Mouse (Mus musculus) hindbrain, embryonic 15.5 days (tissue): ENCODE measurements around the gene Fsip1. TPM values are rescaled to one million over a fixed set of nuclear protein-coding genes. Genes with fewer than 3 reads are reported as not detected.

Experiments
- microRNA-seq: library from miRNA; unstranded; fragments of <30 nt; microRNA quantifications from one replicate; pipeline ENCODE4, GENCODE M21; 2016
- polyA plus RNA-seq: library from polyadenylated mRNA; unstranded; fragments of >200 nt; fragmentation: Nextera tagmentation; extraction: Ambion mirVana; gene quantifications from 2 replicates; pipeline ENCODE4 v1.2.1, GENCODE M21; 2015

The Fsip1 gene
- polyA plus RNA-seq, 1 experiment from 2014 or later: 3.4 TPM

Small RNA genes within 50 kb of the gene (microRNA-seq; reads per million reads assigned to microRNA genes)
- not detected for gene Gm22800

Other genes with a start within 250 kb of the Fsip1 start
- 6.4 and 6.9 TPM in 2 replicates for gene Thbs1, start 145.1 kb downstream of the Fsip1 start, polyA plus RNA-seq
- gene Gpr176, start 116.5 kb upstream of the Fsip1 start, polyA plus RNA-seq: 7.6 and 8.3 TPM in 2 replicates
- gene Eif2ak4, start 131.7 kb upstream of the Fsip1 start, polyA plus RNA-seq: 8.9 and 9.3 TPM in 2 replicates
- 314 and 317 TPM in 2 replicates for gene Srp14, start 222.7 kb upstream of the Fsip1 start, polyA plus RNA-seq